Mouse (Mus musculus) embryonic facial prominence, embryonic 11.5 days (tissue): ENCODE data around the gene Sox1. TPM values are rescaled to one million over a fixed set of nuclear protein-coding genes. Genes with fewer than 3 reads are reported as not detected.

Experiments
- ATAC-seq: fragments of 200-750 bp; cut with Nextera tagmentation; replicated peaks from 2 replicates; pipeline ENCODE4 v1.8.0; 2017; ENCODE audit warnings: low read depth; ENCODE audit not compliant: insufficient number of reproducible peaks, low FRiP score, low TSS enrichment
- DNase-seq: peaks from one replicate; pipeline ENCODE4 v3.0.0-alpha.2; 2015; ENCODE audit warnings: low spot score
- H3K27ac ChIP-seq: fragments of 300-500 bp; sonication (generic); replicated peaks from 2 replicates; pipeline ENCODE4 v1.5.1; 2014; ENCODE audit warnings: mild to moderate bottlenecking, low read depth, low read length, control low read depth
- H3K27me3 ChIP-seq: fragments of 300-500 bp; sonication (generic); 2 replicates; pipeline ENCODE4 v1.6.1; 2014; ENCODE audit warnings: mild to moderate bottlenecking, low read length, moderate library complexity, mixed read lengths; ENCODE audit not compliant: control insufficient read depth, insufficient read depth
- H3K36me3 ChIP-seq: fragments of 300-500 bp; sonication (generic); replicated peaks from 2 replicates; pipeline ENCODE4 v1.6.1; 2014; ENCODE audit warnings: low read depth, mild to moderate bottlenecking, low read length, moderate library complexity, mixed read lengths; ENCODE audit not compliant: control insufficient read depth, insufficient read depth
- H3K4me1 ChIP-seq: fragments of 300-500 bp; sonication (generic); 2 replicates; pipeline ENCODE4 v1.6.1; 2014; ENCODE audit warnings: low read length, mixed read lengths; ENCODE audit not compliant: control insufficient read depth, insufficient read depth
- H3K4me2 ChIP-seq: fragments of 300-500 bp; sonication (generic); 2 replicates; pipeline ENCODE4 v1.6.1; 2014; ENCODE audit warnings: low read depth, mild to moderate bottlenecking, control low read depth, low read length, moderate library complexity
- H3K4me3 ChIP-seq: fragments of 300-500 bp; sonication (generic); 2 replicates; pipeline ENCODE4 v1.5.1; 2014; ENCODE audit warnings: low read depth, low read length, control low read depth
- H3K9ac ChIP-seq: fragments of 300-500 bp; sonication (generic); replicated peaks from 2 replicates; pipeline ENCODE4 v1.6.1; 2014; ENCODE audit warnings: mild to moderate bottlenecking, control low read depth, low read length
- H3K9me3 ChIP-seq: fragments of 300-500 bp; sonication (generic); replicated peaks from 2 replicates; pipeline ENCODE4 v1.6.1; 2016; ENCODE audit warnings: mild to moderate bottlenecking, low read length, inconsistent platforms, mixed read lengths; ENCODE audit not compliant: control insufficient read depth
- WGBS: fragments of 180-500 bp; shearing (Covaris S2); extraction: QIAGEN DNeasy Blood & Tissue Kit; methylation state at CpG from one replicate; pipeline ENCODE4 v1.1.7; 2014; 5-methylcytosine and 5-hydroxymethylcytosine counted together
- microRNA-seq: library from miRNA; unstranded; fragments of <30 nt; microRNA quantifications from one replicate; pipeline ENCODE4, GENCODE M21; 2016; ENCODE audit warnings: borderline number of aligned reads
- polyA plus RNA-seq: library from polyadenylated mRNA; unstranded; fragments of >200 nt; fragmentation: Nextera tagmentation; extraction: Ambion mirVana; gene quantifications from 2 replicates; pipeline ENCODE4 v1.2.1, GENCODE M21; 2014

The Sox1 gene
- polyA plus RNA-seq, 1 experiment from 2014 or later = 1.8 TPM

- peaks cover 28% of the 10 kb centered on the region for H3K27me3 ChIP-seq
- H3K9ac ChIP-seq = no peak overlapping the region
- no peak for ATAC-seq
- H3K4me3 ChIP-seq = no peak overlapping the region
- no peaks in the 10 kb centered on the region for H3K9me3 ChIP-seq
- no peak for DNase-seq
- no peak overlapping the region for H3K27ac ChIP-seq
- 65% methylated on average over 2 of the region's 2 CpGs for WGBS
- H3K36me3 ChIP-seq = no peaks in the 10 kb centered on the region
- H3K4me1 ChIP-seq = peaks cover 4% of the 10 kb centered on the region; the same call in 1 of the 2 replicates
- no peak overlapping the region for H3K4me2 ChIP-seq
Measured at GRCm38 (mm10) chr8:12445258-12445657, 50.2 kb downstream of the Sox1 start.

GRCm38 (mm10) chr8:12445926-12446680, 51.0 kb downstream of the Sox1 start:
- peak overlapping the region; percentile 30; the same call in 1 of the 2 replicates for H3K4me2 ChIP-seq
- H3K27ac ChIP-seq = no peak overlapping the region
- no peak overlapping the region for H3K9ac ChIP-seq
- ATAC-seq (peak; percentile 59), DNase-seq (no peak)
- WGBS = under 1% methylated on average over 26 of the region's 26 CpGs
- peaks cover 28% of the 10 kb centered on the region for H3K27me3 ChIP-seq
- peaks cover 4% of the 10 kb centered on the region; the same call in 1 of the 2 replicates for H3K4me1 ChIP-seq
- H3K4me3 ChIP-seq = no peak overlapping the region
- H3K36me3 ChIP-seq = no peaks in the 10 kb centered on the region
- no peaks in the 10 kb centered on the region for H3K9me3 ChIP-seq

Small RNA genes lying within 50 kb of the gene (microRNA-seq; reads per million reads assigned to microRNA genes)
- gene Gm25239 = not detected

Other genes starting within 250 kb of the Sox1 start
- not detected in 2 replicates for gene A230072I06Rik, start 116.5 kb upstream of the Sox1 start, polyA plus RNA-seq
- gene Spaca7, start 177.7 kb downstream of the Sox1 start, polyA plus RNA-seq = not detected in 2 replicates